8 mouse cellular contexts compared by ENCODE assay signal in the genomic region with DNA sequence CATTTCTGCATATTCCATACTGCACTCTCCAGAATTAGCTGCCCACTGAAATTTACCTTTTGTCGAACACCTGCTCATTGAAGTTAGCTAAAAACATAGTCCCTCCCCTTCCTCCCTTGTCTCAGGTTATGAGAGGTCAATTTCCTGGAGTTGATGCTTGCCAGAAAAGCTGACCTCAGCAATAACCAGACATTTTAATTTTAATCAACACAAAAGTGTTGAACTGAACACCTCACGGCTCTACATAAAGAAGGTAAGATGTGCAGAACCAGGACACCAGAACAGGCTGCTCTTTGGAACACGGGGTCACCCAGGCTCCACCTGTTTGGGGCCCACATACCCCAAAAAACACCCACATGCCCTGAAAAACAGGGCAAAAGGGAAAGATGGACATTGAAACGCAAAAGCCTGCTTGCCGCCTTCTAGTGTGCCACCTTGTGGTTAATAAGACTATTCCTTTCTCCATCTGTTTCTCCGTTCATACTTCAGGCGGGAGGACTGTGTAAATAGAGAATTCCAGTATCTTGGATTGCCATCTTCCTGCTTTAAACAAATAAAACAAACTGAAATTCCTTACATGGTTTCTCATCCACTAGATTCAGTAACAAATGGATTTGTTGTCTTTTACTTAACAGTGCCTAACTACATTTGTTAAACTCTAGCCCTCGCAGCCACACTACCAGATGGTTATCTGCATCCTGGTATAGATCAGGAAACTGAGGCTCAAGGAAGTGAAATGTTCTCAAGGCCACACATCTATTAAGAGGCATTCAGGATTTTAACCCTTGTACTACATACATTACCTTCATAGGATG. TPM values are rescaled to one million over a fixed set of nuclear protein-coding genes. Genes with fewer than 3 reads are reported as not detected.
DNase-seq lines count a peak whose midpoint lies in the region; ATAC-seq and TF ChIP-seq lines count a peak whose summit lies in the region.

No protein-coding gene starts in this region.

- no peaks in the 10 kb centered on the region for H3K9me3 ChIP-seq in heart, embryonic 16.5 days (replicated peaks; ENCODE audit: control insufficient read depth, low read length)

- H3K9ac ChIP-seq in heart, embryonic 16.5 days (ENCODE audit: low read length) = peak overlapping the region; percentile 69

- no peak for ATAC-seq in cerebellum, adult (ENCODE audit: insufficient number of reproducible peaks, low FRiP score, low TSS enrichment)
- no peak for ATAC-seq in heart, embryonic 16.5 days (replicated peaks; ENCODE audit: extremely low read depth, insufficient read depth, low FRiP score)

- no peaks in the 10 kb centered on the region for H3K36me3 ChIP-seq in spleen, adult 2 months (ENCODE audit: control insufficient read depth, insufficient read depth, low read length)
- peaks cover 3% of the 10 kb centered on the region for H3K36me3 ChIP-seq in heart, embryonic 16.5 days (ENCODE audit: control insufficient read depth, insufficient read depth)

- peaks cover 5% of the 10 kb centered on the region; the same call in 1 of the 2 replicates for H3K4me1 ChIP-seq in spleen, adult 2 months (ENCODE audit: control insufficient read depth, insufficient read depth, insufficient read length)
- H3K4me1 ChIP-seq in heart, embryonic 16.5 days (ENCODE audit: control insufficient read depth, insufficient read depth, low read length) = peaks cover 18% of the 10 kb centered on the region

- H3K27ac ChIP-seq in spleen, adult 2 months (ENCODE audit: insufficient read depth, low read length) = no peak overlapping the region
- H3K27ac ChIP-seq in heart, embryonic 16.5 days (ENCODE audit: low read length) = peak overlapping the region; percentile 43; the same call in 1 of the 2 replicates

- TF ChIP-seq CTCF in spleen, adult 2 months (IDR thresholded peaks at IDR 0.05; ENCODE audit: extremely low read depth, insufficient read depth, insufficient read length, insufficient replicate concordance) = peak; percentile 1; the same call in 1 of the 2 replicates

- TF ChIP-seq POLR2A in spleen, adult 2 months (IDR thresholded peaks at IDR 0.05; ENCODE audit: low read depth, low read length) = no peak

- H3K4me2 ChIP-seq in heart, embryonic 16.5 days (ENCODE audit: low read depth, low read length) = peak overlapping the region; percentile 70

- H3K4me3 ChIP-seq in spleen, adult 2 months (ENCODE audit: extremely low read depth, insufficient read depth, insufficient read length) = peak overlapping the region; percentile 78; the same call in 1 of the 2 replicates
- peak overlapping the region; percentile 87 for H3K4me3 ChIP-seq in heart, embryonic 16.5 days (ENCODE audit: low read length)

- H3K27me3 ChIP-seq in spleen, adult 2 months (ENCODE audit: control insufficient read depth, insufficient read depth, low read length) = no peaks in the 10 kb centered on the region
- no peaks in the 10 kb centered on the region for H3K27me3 ChIP-seq in heart, embryonic 16.5 days (ENCODE audit: control insufficient read depth, insufficient read depth, low read length)

- 20% methylated on average over 8 of the region's 8 CpGs for WGBS in spleen, adult 2 months
- 23% methylated on average over 8 of the region's 8 CpGs for WGBS in heart, embryonic 16.5 days

- DNase-seq in cerebellum, adult 11-12 months = peak; percentile 30
- DNase-seq in spleen, adult 2 months (ENCODE audit: low read depth in 1 of 2, low spot score in 2 of 2) = no peak
- DNase-seq in spleen, postnatal 10 days (ENCODE audit: low spot score in 2 of 2) = no peak
- DNase-seq in lung, postnatal 36 days = peak; percentile 34
- no peak for DNase-seq in right cerebral cortex, postnatal 10 days (ENCODE audit: low spot score in 2 of 2)
- DNase-seq in spleen, postnatal 36 days (ENCODE audit: low spot score in 2 of 2) = no peak

RNA-seq across cellular contexts. Expression of gene Cep55, which starts 1.4 kb away (rescaled TPM):
- 0.94 and 1.2 TPM in 2 replicates for polyA plus RNA-seq in spleen, adult 2 months (2012; rRNA removed)
- 28.5 and 33.5 TPM in 2 replicates for polyA plus RNA-seq in heart, embryonic 16.5 days (2015; fragmentation: Nextera tagmentation; extraction: Ambion mirVana)

RNA-seq across cellular contexts. Expression of gene Myof, which starts 10.1 kb away (rescaled TPM):
- 10.6 and 11.7 TPM in 2 replicates for polyA plus RNA-seq in spleen, adult 2 months (2012; rRNA removed)
- polyA plus RNA-seq in heart, embryonic 16.5 days (2015; fragmentation: Nextera tagmentation; extraction: Ambion mirVana) = 5.5 and 6.7 TPM in 2 replicates

RNA-seq across cellular contexts. Expression of gene Ffar4, which starts 43.4 kb away (rescaled TPM):
- 2.9 and 3.6 TPM in 2 replicates for polyA plus RNA-seq in spleen, adult 2 months (2012; rRNA removed)
- 0.35 and 0.49 TPM in 2 replicates for polyA plus RNA-seq in heart, embryonic 16.5 days (2015; fragmentation: Nextera tagmentation; extraction: Ambion mirVana)

Comparison
In these comparisons a context has a peak if more than half of its experiments do, and no peak if none do; other contexts are left out.
1. DNase-seq: peak in cerebellum, adult 11-12 months (single experiment) and lung, postnatal 36 days (single experiment); none in spleen, adult 2 months (0 of 2), spleen, postnatal 10 days (0 of 2), right cerebral cortex, postnatal 10 days (0 of 2) and spleen, postnatal 36 days (0 of 2).
2. RNA of gene Cep55, which starts 1.4 kb away (polyA plus RNA-seq): 28.5 to 33.5 TPM in heart, embryonic 16.5 days; 0.94 to 1.2 TPM in spleen, adult 2 months; every median in the first group is over 10 times any median in the second.